Mouse (Mus musculus) embryonic facial prominence, embryonic 10.5 days (tissue): ENCODE measurements at regions not wholly inside any gene's neighbourhood (a gene's known extent, or its start where the extent isn't known, plus 50 kb on each side); places are given as distances from the start of the nearest gene placed in this dataset.

Experiments used
- DNase-seq: peaks from one replicate; pipeline ENCODE4 v3.0.0-alpha.2; 2017; ENCODE audit warnings: low spot score
- H3K27ac ChIP-seq: fragments of 300-500 bp; sonication (generic); replicated peaks from 2 replicates; pipeline ENCODE4 v1.5.1; 2016; ENCODE audit warnings: mild to moderate bottlenecking
- H3K27me3 ChIP-seq: fragments of 300-500 bp; sonication (generic); replicated peaks from 2 replicates; pipeline ENCODE4 v1.6.1; 2016; ENCODE audit warnings: low read depth, mild to moderate bottlenecking; ENCODE audit not compliant: poor library complexity, severe bottlenecking
- H3K36me3 ChIP-seq: fragments of 300-500 bp; sonication (generic); replicated peaks from 2 replicates; pipeline ENCODE4 v1.6.1; 2016; ENCODE audit warnings: mild to moderate bottlenecking, moderate library complexity
- H3K4me1 ChIP-seq: fragments of 300-500 bp; sonication (generic); 2 replicates; pipeline ENCODE4 v1.6.1; 2016
- H3K4me3 ChIP-seq: fragments of 300-500 bp; sonication (generic); 2 replicates; pipeline ENCODE4 v1.5.1; 2016; ENCODE audit warnings: mild to moderate bottlenecking, moderate library complexity
- H3K9me3 ChIP-seq: fragments of 300-500 bp; sonication (generic); 2 replicates; pipeline ENCODE4 v1.6.1; 2016; ENCODE audit warnings: mild to moderate bottlenecking
- WGBS: fragments of 180-500 bp; shearing (Covaris S2); methylation state at CpG from one replicate; pipeline ENCODE4 v1.1.7; 2016; 5-methylcytosine and 5-hydroxymethylcytosine counted together

DNA sequence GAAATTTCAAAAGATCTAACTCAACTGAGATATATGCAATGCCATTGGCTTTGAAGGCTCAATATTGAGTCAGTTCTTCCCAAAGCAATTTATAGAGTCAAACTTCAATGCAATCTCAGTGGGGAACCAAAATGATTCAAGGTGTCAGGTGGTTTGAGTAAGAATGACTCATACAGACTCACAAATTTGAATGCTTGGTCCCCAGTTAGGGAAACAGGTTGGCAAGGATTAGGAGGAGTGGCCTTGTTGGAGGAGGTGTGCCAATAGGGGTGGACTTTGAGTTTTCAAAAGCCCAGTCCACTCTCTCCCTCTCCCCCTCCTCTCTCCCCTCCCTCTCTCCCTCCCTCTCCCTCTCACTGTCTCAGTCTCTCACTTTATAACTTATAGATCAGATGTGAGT lies 52.8 kb upstream of the Smad1 start:
- Histone ChIP-seq H3K27ac (no peak overlapping the region), H3K27me3 (no peaks in the 10 kb centered on the region), H3K9me3 (no peaks in the 10 kb centered on the region), H3K36me3 (no peaks in the 10 kb centered on the region), H3K4me1 (peaks cover 6% of the 10 kb centered on the region), H3K4me3 (no peak overlapping the region)
- no peak for DNase-seq

DNA sequence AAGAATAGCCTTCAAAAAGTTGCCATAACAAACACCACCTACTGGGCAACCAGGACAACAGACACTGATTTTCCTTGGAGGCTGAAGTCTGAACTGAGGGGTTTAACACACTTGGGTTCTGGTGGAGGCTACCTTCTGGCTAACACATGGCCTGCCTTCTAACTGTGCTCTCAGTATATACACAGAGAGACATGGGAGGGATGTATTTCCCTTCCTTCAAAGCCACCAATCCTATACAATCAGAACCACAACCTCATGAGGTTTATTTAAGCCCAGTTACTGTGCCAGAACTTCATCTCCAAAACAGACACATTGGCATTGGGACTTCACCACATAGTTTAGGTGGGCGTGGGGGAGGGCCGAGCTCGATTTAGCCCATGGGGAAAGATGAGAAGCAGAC lies 50.1 kb upstream of the Smad1 start:
- Histone ChIP-seq H3K27ac (no peak overlapping the region), H3K4me3 (no peak overlapping the region), H3K9me3 (no peaks in the 10 kb centered on the region), H3K36me3 (no peaks in the 10 kb centered on the region), H3K4me1 (no peaks in the 10 kb centered on the region), H3K27me3 (no peaks in the 10 kb centered on the region)
- 87% methylated on average over 3 of the region's 3 CpGs for WGBS
- DNase-seq: no peak
